Mouse (Mus musculus): ENCODE results near the gene Cd247.

Gene Cd247

DNA sequence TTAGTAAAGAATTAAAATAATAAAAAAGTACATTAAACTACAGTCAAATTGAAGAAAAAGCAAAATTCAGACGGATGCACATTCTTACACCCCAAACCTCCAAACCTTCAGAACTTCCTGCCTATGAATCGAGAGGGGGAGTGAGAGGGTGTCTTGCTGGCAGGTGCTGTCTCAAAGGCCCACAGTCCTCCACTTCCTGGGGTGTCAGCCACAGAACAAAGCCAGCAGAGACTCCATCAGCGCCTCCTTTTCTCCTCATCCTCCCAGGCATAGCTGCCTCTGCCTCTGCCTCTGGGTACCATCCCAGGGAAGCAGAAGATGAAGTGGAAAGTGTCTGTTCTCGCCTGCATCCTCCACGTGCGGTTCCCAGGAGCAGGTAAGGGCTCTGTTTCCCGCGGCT lies at the start of gene Cd247:
Gene Cd247, plus strand, starts transcription at position 171 of the 400 bp plus-strand sequence.
- peak; percentile 86 for DNase-seq (ENCODE audit: low read depth)

DNA sequence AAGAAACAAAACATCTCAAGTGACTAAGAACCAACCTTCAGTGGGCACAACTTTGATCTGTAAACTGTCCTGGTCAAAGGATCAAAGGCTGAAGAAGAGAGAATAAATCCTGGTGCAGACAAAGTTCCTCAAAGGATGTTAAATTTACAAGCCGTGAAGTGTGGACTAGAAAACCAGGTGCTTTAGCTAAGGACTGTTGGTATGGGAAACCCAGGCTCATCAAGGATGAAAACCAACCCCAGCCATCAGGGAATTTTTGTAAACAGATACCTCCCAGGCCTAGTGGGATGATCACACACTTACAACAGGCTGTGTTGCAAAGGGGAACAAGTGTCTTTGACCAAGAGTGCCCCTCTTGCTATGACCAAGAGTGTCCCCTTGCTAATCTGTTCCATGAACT lies 49.5 kb upstream of the Cd247 start:
- no peak for DNase-seq (ENCODE audit: low read depth)

DNA sequence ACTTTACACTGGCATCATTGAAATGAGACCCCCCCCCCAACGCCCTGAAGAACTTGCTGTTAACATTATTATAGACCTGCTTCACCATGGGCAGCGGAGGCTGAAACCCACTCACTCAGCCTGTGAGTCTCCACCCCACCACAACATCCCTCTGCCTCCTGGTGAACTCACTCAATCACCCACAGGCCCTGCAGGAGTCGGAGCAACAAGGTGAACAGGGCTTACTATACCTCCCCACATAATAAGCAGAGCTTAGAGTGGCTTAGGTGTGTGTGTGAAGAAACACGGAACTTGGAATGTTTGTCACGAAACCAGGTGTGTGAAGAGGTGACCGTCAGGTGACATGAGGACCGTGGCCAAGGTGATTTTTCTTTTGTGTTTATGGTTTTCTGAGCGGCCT lies 46.5 kb upstream of the Cd247 start:
- DNase-seq (ENCODE audit: low read depth) = no peak

DNA sequence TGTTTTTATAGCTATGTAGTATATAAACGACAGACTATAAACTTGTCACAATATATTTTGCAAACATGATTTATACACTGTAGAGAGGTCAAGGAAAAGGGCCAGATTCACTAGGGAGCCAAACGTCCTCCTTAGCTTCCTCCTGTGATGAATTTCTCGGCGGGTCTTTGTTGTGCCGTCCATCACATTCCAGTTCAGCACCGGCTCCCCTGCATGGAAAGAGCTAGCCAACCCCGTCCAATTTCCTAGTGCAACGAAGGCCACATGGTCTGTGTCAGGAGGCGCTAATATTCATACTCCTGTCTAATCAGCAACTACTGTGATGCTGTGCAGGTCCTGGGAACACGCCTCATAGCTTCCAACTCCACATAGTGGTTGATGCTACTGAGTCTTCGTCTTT lies 40.4 kb upstream of the Cd247 start:
- no peak for DNase-seq (ENCODE audit: low read depth)

DNA sequence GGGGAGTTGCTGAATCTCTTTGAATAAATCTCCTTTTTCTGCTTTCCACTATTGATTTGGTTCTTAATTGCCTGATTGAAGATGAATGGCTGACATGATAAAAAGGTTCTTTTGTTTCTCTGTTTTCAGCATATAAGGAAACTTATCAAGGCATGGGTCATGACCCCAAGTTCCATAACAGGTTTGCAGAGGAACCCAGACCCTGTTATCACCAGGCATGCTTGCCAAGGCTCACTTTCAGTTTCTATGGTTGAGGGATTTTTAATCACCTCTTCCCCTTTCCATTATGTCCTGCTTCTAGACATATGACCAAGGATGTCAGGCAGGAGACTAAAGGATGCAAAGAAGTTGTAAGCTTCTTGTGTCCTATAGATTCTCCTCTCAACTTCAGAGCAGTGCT lies 37.3 kb upstream of the Cd247 start:
- no peak for DNase-seq (ENCODE audit: low read depth)

DNA sequence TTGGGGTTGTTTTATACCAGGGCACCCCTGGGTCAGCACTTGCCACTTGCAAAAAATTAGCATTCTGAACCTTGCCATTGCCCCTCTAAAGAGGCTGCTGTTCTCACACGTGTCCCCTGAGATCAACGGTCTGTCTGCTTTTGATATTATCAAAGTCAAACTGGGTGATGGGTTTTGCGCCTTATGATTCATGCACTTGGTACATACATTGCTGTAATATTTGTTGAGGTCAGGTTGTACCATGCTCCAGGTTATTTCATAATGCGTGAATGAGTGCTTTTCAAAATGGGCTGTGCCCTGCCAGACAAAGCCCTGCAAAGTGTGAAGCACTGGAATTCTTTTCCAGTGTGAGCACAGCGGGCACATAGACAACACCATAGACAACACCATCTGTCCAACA lies 36.6 kb upstream of the Cd247 start:
- no peak for DNase-seq (ENCODE audit: low read depth)

DNA sequence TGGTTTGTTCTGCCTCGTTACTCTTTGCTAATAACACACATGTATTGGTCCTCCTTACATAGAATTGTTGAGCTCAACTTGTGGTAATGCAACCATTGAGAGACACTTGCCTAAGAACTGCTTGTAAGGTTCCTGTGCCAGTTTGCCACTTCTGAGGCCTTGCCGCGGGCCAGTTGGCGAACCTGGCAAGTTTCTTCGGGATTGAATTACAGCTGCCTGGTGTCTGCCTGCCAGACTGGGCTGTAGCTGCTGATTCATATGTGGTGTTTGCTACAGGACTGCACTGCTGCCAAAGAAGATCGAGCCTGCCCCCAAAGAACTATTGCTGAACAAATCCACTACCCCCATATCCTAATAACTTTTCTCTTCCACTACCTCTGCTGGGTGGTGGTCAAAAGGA lies 34.3 kb upstream of the Cd247 start:
- no peak for DNase-seq (ENCODE audit: low read depth)

DNA sequence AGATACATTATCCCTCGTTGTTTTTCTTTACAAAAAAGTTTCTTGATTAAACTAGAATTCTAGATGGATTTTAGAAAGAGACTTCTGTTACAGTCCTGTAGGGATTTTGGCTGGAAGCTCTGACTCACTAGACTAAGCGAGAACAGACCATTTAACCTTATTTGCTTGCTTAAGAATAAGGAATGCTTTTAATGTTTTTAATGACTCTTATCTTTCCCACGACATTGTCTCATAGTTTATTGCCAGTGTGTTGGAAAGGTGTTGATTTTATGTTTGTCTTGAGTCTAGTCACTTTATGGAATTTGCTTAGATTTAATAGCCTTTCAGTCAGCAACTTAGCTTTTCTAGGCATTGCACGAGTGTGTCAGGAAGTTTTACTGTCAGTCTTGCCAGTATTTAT lies 33.3 kb upstream of the Cd247 start:
- DNase-seq (ENCODE audit: low read depth) = no peak

DNA sequence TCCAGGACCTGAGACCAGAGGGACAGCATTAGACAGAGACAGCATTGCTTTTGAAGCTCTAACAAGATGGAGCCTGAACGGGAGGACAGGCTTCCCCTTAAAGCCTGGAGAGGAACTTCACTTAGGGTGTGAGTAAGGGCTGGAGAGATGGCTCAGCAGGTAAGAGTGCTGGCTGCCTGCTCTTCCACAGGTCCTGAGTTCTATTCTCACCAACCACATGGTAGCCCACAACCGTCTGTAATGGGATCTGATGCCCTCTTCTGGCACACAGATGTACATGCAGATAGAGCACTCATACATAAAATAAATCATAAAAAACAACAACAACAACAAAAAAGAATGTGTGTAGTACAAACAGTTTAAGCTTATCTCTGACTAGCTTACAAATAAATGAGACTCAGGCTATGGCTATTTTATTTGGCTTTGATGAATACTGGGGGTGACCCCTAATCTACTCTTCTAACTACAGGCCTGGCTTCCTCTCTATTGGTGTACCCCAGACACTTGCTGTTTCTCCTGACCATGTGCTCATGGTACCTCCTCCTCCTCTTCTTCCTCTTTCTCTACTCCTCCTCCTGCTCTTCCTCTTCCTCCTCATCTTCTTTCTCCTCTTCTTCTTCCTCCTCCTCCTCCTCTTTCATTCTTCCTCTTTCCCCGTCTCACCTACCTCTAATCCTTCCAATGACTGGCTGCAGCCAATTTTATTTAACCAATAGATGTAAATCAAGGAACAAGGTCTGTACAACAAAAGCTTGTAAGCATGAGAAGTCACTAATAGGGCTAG lies 26.8 kb upstream of the Cd247 start:
- peak; percentile 15 for DNase-seq (ENCODE audit: low read depth)

DNA sequence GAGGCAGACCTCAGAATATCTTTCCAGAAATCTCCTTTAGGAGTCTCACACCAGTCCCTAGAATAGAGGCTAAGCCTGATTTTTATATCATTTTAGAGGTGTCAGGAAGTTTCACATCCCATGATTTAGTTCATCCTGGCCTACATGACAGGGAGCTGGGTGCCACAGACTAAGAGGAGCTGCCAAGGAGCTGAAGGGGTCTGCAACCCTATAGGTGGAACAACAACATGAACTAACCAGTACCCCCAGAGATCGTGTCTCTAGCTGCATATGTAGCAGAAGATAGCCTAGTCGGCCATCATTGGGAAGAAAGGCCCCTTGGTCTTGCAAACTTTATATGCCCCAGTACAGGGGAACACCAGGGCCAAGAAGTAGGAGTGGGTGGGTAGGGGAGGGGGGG lies 26.0 kb upstream of the Cd247 start:
- peak; percentile 18 for DNase-seq (ENCODE audit: low read depth)

DNA sequence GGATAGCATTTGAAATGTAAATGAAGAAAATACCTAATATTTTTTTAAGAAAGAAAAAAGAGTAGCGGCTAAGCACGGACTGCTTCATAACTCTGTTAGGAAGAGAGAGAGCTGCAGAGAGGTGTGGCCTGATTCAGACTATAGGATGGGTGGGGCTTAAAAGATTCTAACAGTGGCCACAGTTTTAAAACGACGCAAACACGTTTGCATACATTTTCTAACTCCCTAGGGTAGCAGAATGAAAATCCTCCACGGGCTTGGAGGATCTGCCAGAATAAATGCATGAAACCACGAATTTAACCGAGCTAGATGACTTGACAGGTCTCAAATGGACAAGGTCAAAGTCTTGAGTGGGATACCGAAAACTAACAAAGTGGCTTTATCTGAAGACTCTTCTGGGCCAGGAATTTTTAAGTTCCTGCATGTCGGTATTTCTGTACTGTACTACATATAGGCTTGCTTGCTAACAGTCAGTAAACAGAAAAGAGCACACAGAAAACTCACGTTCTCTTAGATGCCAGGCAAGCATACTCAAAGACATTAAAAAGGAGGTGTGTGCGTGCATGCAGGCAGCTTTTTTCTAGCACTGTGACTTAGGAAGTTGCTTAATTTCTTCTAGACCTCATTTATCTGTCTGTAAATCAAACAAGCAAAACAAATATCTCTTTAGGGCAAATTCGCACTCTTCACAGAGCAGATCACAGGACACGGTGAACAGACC lies 25.4 kb upstream of the Cd247 start:
- DNase-seq (ENCODE audit: low read depth) = peak; percentile 72

DNA sequence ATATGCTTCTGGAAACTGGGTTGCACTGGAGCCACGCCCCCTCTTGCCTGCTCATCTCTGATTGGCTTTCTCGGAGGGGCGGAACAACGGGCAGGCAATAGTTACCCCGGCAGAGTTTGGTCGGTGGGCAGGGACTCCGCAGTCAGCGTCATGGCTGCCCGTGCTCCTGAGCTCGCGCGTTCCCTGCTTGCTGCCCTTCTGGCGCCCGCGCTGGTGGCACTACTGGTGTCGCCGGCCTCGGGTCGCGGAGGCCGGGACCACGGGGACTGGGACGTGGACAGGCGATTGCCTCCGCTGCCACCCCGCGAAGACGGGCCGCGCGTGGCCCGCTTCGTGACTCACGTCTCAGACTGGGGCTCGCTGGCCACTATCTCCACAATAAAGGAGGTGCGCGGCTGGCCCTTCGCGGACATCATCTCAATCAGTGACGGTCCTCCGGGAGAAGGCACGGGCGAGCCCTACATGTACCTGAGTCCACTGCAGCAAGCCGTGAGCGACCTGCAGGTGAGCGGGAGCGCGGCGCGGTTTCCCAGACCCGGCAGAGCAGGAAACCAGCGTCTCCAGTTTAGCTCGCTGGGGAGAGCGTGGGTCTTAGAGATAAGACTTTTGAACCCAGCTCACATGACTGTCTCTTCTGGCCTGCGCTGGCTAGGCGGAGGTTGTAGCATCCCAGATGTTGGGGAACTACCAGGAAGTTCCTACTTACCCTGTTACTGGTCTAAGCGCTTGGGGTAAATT lies 24.7 kb upstream of the Cd247 start, which contains the start of gene Creg1:
Gene Creg1, plus strand, starts transcription at position 112 of the 738 bp plus-strand sequence.
- peak; percentile 96 for DNase-seq (ENCODE audit: low read depth)

DNA sequence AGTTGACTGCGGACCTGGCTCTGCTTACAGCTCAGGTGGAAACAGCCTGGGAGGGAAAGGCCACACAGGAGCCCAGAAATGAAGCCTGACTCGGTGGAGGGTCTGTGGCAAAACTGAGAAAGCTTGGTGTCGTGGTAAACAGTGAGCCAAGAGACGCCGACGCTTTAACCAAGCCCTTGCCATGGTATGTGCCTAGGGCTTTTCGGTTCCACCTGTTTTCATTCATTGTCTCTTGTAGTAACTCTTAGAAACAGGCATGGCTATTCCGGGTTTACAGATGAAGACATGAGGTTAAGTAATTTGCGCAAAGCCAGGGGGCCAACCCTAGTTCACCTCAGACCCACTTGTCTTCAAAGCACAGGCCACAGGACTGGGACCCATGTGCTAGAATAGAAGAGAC lies 23.9 kb upstream of the Cd247 start:
- no peak for DNase-seq (ENCODE audit: low read depth)

DNA sequence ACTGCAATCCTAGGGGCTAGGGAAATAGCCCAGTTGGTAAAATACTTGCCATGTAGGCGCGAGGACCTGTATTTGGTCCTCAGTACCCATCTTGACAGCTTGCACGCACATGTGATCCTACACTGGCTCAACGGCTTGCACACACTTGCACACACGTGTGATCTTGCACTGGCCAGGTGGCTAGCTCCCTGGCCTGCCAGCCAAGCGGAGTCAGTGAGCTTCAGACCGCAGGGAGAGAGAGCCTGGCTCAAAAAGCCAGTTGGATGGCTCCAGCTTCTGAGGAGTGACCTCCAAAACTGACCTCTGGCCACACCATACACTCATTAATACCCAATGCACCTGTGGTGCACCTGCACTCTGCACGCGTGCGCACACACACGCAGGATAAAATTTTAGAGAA lies 23.4 kb upstream of the Cd247 start:
- peak; percentile 6 for DNase-seq (ENCODE audit: low read depth)

DNA sequence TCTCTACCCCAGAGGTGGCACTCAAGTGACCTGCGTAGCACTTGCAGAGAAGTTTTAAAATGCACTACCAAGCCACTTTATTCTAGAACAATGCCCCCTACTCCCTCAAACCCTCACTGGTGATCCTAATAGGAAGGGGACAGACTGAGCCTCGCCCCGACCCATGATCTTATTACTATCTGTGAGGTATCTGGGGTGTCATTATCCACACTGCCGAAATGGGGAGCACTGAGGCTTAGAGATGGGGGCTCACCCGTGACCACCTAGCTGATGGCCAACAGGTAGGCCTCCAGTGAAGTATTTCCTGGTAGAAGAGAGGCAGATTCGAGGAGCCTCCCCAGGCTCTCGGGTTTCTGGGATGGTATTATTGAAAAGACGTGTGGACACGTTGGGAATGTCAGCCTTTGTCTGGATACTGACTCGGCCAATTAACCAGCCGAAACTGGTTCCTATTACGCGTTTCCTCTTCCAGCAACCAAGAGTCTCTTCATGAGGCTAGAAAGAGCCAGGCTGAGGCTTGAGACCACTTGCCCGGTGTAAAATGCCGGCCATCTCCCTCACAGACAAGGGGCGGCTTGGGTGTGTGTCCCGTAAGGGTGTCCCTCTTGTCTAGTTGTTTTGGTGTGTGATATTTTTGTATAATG lies 22.7 kb upstream of the Cd247 start:
- no peak for DNase-seq (ENCODE audit: low read depth)

DNA sequence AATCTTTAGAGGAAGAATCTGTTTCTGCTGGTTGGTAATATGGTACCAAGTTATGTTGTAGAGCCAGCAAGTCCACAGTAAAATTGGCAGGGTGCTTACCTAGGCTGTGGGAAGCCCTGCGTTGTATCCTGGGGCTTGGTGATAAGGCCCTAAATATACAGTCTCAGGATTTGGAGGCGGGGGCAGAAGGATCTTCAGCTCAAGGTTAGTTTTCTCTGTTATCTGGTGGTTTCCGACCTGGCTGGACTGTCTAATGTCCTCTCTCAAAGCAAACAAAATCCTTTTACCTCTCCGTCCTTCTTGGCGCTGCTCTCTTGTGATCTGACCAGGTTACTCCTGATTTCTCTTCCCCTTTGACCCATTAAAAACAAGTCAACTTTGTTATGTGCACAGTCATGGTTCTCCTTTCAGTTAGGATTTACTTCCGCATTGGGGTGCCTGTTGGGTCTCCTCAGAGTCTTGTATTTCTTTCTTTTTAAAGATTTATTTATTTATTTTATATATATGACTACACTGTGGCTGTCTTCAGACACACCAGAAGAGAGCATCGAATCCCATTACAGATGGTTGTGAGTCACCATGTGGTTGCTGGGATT lies 22.1 kb upstream of the Cd247 start:
- no peak for DNase-seq (ENCODE audit: low read depth)

DNA sequence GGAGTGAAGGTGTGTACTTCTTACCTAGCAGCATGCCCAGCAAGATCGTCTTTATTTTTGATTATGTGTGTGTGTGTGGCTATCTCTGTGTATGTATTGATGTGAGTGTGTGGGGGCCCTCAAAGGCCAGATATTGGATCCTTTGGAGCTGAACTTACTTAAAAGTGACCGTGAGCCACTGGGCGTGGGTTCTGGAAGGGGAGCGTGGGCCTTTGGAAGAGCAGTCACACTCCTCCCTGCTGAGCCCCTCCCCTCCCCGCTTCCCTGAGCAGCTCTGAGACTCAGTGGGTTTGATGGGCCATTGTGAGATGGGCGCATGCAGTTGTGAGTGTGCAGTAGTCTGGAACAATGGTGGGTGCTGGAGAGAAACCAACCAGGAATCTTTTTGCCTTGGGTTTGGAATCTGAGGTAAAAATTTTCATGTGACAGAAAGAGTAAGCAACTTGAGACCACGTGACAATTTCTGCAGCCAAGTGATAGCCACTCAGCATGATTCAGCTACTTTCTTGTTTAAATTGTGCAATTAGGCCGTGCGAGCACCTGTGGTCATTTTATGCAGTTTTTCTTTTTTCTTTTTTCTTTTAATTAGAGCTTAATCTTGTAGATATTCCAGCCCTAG lies 19.5 kb upstream of the Cd247 start:
- DNase-seq (ENCODE audit: low read depth) = no peak

DNA sequence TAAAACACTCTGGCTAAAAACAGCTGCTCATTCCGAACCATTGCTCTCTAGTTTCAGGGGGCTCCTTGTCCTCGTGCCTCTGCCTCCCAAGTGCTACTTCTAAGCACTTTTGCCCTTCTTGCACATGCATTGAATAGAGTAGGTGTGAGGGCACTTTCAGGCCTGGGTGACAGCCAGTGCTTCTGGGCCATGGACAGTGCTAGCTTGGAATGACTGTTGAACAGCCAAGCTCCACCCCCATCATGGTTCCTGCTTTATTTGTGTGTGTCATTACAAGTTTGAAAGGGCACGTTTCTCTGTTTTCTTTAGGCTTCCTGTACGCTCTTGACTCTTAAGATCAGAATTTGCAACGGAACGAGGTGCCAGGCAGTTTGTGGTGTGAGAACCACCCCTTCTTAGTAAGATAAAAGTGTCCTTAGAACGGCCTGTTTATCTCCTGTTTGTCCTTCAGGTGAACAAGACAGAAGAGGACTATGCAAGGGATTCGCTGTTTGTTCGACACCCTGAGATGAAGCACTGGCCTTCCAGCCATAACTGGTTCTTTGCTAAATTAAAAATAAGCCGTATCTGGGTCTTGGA lies 18.2 kb upstream of the Cd247 start:
- DNase-seq (ENCODE audit: low read depth) = no peak

DNA sequence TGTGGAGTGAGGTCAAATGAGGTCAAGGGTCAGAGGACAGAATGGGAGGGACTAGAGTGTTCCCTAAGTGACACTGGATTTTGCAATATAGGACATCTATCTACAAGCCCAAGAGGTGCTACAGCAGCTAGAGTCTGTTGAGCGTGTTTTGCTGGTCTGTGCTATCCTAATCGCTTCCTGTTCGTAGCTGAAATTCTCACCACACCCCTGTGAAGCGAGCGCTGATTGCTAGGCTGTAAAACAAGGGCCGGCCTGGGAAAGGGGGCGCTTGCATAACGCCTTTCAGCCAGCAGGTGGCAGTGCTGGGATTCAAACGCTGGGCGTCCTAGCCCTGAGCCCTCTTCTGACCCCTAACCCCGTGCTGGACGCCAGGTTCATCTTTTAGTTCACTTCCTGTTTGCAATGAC lies 17.0 kb upstream of the Cd247 start:
- peak; percentile 89 for DNase-seq (ENCODE audit: low read depth)

DNA sequence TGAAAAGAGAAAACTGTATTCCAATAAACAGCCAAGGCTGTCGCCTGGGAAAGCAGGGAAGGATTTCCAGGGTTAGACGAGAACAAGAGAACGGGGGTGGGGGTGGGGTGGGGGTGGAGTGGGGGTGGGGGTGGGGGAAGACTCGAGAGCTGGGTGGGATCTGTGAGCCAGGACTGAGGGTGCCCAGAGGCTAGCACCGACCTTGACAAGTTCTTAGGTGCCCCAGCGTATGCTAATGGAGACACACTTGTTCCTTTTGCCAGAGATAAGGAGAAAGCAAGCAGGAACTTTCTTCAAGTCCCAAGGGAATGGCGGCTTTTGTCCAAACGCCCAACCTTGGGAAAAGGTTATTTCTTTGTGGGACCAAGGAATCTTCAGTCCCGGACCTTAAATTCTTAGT lies 16.5 kb upstream of the Cd247 start:
- DNase-seq (ENCODE audit: low read depth) = peak; percentile 7
